Mouse (Mus musculus) cerebellum, adult 2 months (tissue): Measurements from ENCODE around the gene Pld2. TPM values are rescaled to one million over a fixed set of nuclear protein-coding genes. Genes with fewer than 3 reads are reported as not detected.
"Not testable (repeated sequence)": the region's sequence is repeated elsewhere in the genome, so short reads cannot be mapped to it uniquely, and the experiment has no call there.

Experiments used
- DNase-seq, 2 experiments: peaks; one replicate each; pipeline ENCODE4 v3.0.0; 2021
- H3K27ac ChIP-seq: fragments of 200-500 bp; 2 replicates; pipeline ENCODE4 v1.5.1; 2012; ENCODE audit warnings: low read length, control low read depth, inconsistent platforms; ENCODE audit not compliant: insufficient read depth
- H3K27me3 ChIP-seq: fragments of 200-500 bp; 2 replicates; pipeline ENCODE4 v1.6.1; 2012; ENCODE audit warnings: inconsistent platforms, mild to moderate bottlenecking, low read length, moderate library complexity; ENCODE audit not compliant: control insufficient read depth, insufficient read depth
- H3K4me1 ChIP-seq: fragments of 200-500 bp; 2 replicates; pipeline ENCODE4 v1.6.1; 2011; ENCODE audit warnings: low read length; ENCODE audit not compliant: control insufficient read depth, insufficient read depth
- H3K4me3 ChIP-seq: fragments of 200-500 bp; replicated peaks from 2 replicates; pipeline ENCODE3; 2011; ENCODE audit warnings: mild to moderate bottlenecking, low read depth, low read length, control low read depth; ENCODE audit not compliant: insufficient read depth
- CTCF ChIP-seq: fragments of 200-500 bp; IDR thresholded peaks from 2 replicates; pipeline ENCODE4 v1.5.1; 2011; ENCODE audit warnings: low read depth, mild to moderate bottlenecking, control low read depth, low read length, moderate library complexity, borderline replicate concordance; ENCODE audit not compliant: insufficient read depth
- POLR2A ChIP-seq: fragments of 200-500 bp; IDR thresholded peaks from 2 replicates; pipeline ENCODE4 v1.6.1; 2011; ENCODE audit warnings: low read length, control low read depth, borderline replicate concordance; ENCODE audit not compliant: insufficient read depth
- WGBS: fragments of 180-500 bp; shearing (Covaris S2); methylation state at CpG from one replicate; pipeline ENCODE4 v1.1.7; 2018; 5-methylcytosine and 5-hydroxymethylcytosine counted together
- polyA plus RNA-seq: library from polyadenylated mRNA; depleted of rRNA; stranded (reverse); fragments of >200 nt; gene quantifications from 2 replicates; pipeline ENCODE4 v1.2.3, GENCODE M21; 2012

Gene Pld2
- polyA plus RNA-seq, 1 experiment: 21.3 TPM

GRCm38 (mm10) chr11:70518923-70519322 is 20.9 kb upstream of the Pld2 start, which contains the start of gene Gltpd2:
Gene Gltpd2, plus strand, starts transcription at chr11:70519196.
- WGBS: 88% methylated on average over 10 of the region's 10 CpGs
- Histone ChIP-seq H3K4me1 (peaks cover 3% of the 10 kb centered on the region; the same call in 1 of the 2 replicates), H3K4me3 (no peak within 1 kb of the TSS), H3K27me3 (no peaks in the 10 kb centered on the region), H3K27ac (no peak within 1 kb of the TSS)
- TF ChIP-seq POLR2A: no peak
- TF ChIP-seq CTCF: no peak
- no peak for DNase-seq

GRCm38 (mm10) chr11:70520178-70520769 is 19.6 kb upstream of the Pld2 start:
- Histone ChIP-seq H3K27me3 (no peaks in the 10 kb centered on the region), H3K4me3 (peak overlapping the region; percentile 17), H3K4me1 (peaks cover 3% of the 10 kb centered on the region; the same call in 1 of the 2 replicates), H3K27ac (peak overlapping the region; percentile 12; the same call in 1 of the 2 replicates)
- 10% methylated on average over 41 of the region's 41 CpGs for WGBS
- peak; percentile 44 to 59 for DNase-seq
- TF ChIP-seq POLR2A: no peak
- TF ChIP-seq CTCF: no peak

- H3K27ac ChIP-seq, H3K4me3 ChIP-seq, H3K4me1 ChIP-seq, DNase-seq, H3K27me3 ChIP-seq: not testable (repeated sequence)
- 88% methylated on average over 8 of the region's 8 CpGs for WGBS
Measured at GRCm38 (mm10) chr11:70523306-70523989, 16.4 kb upstream of the Pld2 start.

- Histone ChIP-seq H3K4me3 (peak overlapping the region; percentile 38), H3K27ac (no peak overlapping the region), H3K4me1 (peaks cover 7% of the 10 kb centered on the region), H3K27me3 (no peaks in the 10 kb centered on the region)
- no peak for DNase-seq
- WGBS: 8% methylated on average over 8 of the region's 8 CpGs
- TF ChIP-seq CTCF (no peak), POLR2A (no peak)
Measured at GRCm38 (mm10) chr11:70524782-70525181, 15.1 kb upstream of the Pld2 start.

GRCm38 (mm10) chr11:70525184-70525678 is 14.6 kb upstream of the Pld2 start, which contains the start of gene Psmb6:
Gene Psmb6, plus strand, starts transcription at chr11:70525367.
- Histone ChIP-seq H3K27me3 (no peaks in the 10 kb centered on the region), H3K4me1 (peaks cover 6% of the 10 kb centered on the region), H3K27ac (no peak within 1 kb of the TSS), H3K4me3 (peak within 1 kb of the TSS; percentile 88)
- under 1% methylated on average over 26 of the region's 26 CpGs for WGBS
- TF ChIP-seq POLR2A: peak; percentile 84; the same call in 1 of the 2 replicates
- TF ChIP-seq CTCF: no peak
- DNase-seq: peak; percentile 91 to 97

- Histone ChIP-seq H3K27me3 (no peaks in the 10 kb centered on the region), H3K27ac (no peak overlapping the region), H3K4me3 (peak overlapping the region; percentile 88), H3K4me1 (peaks cover 6% of the 10 kb centered on the region; the same call in 1 of the 2 replicates)
- WGBS: 2% methylated on average over 12 of the region's 12 CpGs
- TF ChIP-seq POLR2A (no peak), CTCF (no peak)
- DNase-seq: no peak
Measured at GRCm38 (mm10) chr11:70525726-70526125, 14.1 kb upstream of the Pld2 start.

GRCm38 (mm10) chr11:70526211-70526610 is 13.7 kb upstream of the Pld2 start:
- Histone ChIP-seq H3K27me3 (no peaks in the 10 kb centered on the region), H3K4me1 (peaks cover 6% of the 10 kb centered on the region; the same call in 1 of the 2 replicates), H3K27ac (no peak overlapping the region), H3K4me3 (no peak overlapping the region)
- DNase-seq: no peak
- TF ChIP-seq POLR2A: no peak
- TF ChIP-seq CTCF: no peak
- WGBS: 85% methylated on average over 12 of the region's 12 CpGs

- TF ChIP-seq POLR2A: no peak
- no peak for TF ChIP-seq CTCF
- DNase-seq: no peak
- no peak overlapping the region for H3K4me3 ChIP-seq
- no peak overlapping the region for H3K27ac ChIP-seq
- H3K4me1 ChIP-seq: peaks cover 6% of the 10 kb centered on the region; the same call in 1 of the 2 replicates
- 84% methylated on average over 7 of the region's 7 CpGs for WGBS
- H3K27me3 ChIP-seq: no peaks in the 10 kb centered on the region
Measured at GRCm38 (mm10) chr11:70528610-70529009, 11.3 kb upstream of the Pld2 start.

- not testable (repeated sequence) for H3K27me3 ChIP-seq, H3K4me1 ChIP-seq, H3K27ac ChIP-seq, H3K4me3 ChIP-seq, DNase-seq
- 78% methylated on average over 2 of the region's 2 CpGs for WGBS
Measured at GRCm38 (mm10) chr11:70531065-70531464, 8.8 kb upstream of the Pld2 start.
